Mouse (Mus musculus) hindbrain, embryonic 15.5 days (tissue): ENCODE data around the gene Slbp. TPM values are rescaled to one million over a fixed set of nuclear protein-coding genes. Genes with fewer than 3 reads are reported as not detected.

Experiments
- polyA plus RNA-seq: library from polyadenylated mRNA; unstranded; fragments of >200 nt; fragmentation: Nextera tagmentation; extraction: Ambion mirVana; gene quantifications from 2 replicates; pipeline ENCODE4 v1.2.1, GENCODE M21; 2015

Slbp gene
- polyA plus RNA-seq, 1 experiment from 2014 or later = 118 TPM

Other genes with a start within 250 kb of the Slbp start
- gene Nkx1-1, start 218.6 kb downstream of the Slbp start, polyA plus RNA-seq = 0.25 and 0.52 TPM in 2 replicates
- gene Fam53a, start 22.9 kb downstream of the Slbp start, polyA plus RNA-seq = 30.0 and 33.6 TPM in 2 replicates
- gene Gm9903, start 22.6 kb downstream of the Slbp start, polyA plus RNA-seq = 0.47 and 0.64 TPM in 2 replicates
- 40.9 and 48.9 TPM in 2 replicates for gene Tacc3, start 5.6 kb upstream of the Slbp start, polyA plus RNA-seq
- 31.4 and 32.7 TPM in 2 replicates for gene Tmem129, start 5.8 kb upstream of the Slbp start, polyA plus RNA-seq
- gene Fgfr3, start 69.1 kb upstream of the Slbp start, polyA plus RNA-seq = 39.4 and 40.5 TPM in 2 replicates
- gene Letm1, start 130.2 kb upstream of the Slbp start, polyA plus RNA-seq = 72.8 and 76.7 TPM in 2 replicates
- 67.4 and 77.9 TPM in 2 replicates for gene Nsd2, start 168.2 kb upstream of the Slbp start, polyA plus RNA-seq